Mouse (Mus musculus) B cell, adult 2 months (primary cell): ENCODE data around the gene Ift27.

Experiments used
- DNase-seq, 2 experiments: peaks; one replicate each; pipeline ENCODE4 v3.0.0; 2022

Ift27 gene

GRCm38 (mm10) chr15:78171651-78172050 is 2.3 kb downstream of the Ift27 start:
- peak; percentile 70 to 76 for DNase-seq

DNA sequence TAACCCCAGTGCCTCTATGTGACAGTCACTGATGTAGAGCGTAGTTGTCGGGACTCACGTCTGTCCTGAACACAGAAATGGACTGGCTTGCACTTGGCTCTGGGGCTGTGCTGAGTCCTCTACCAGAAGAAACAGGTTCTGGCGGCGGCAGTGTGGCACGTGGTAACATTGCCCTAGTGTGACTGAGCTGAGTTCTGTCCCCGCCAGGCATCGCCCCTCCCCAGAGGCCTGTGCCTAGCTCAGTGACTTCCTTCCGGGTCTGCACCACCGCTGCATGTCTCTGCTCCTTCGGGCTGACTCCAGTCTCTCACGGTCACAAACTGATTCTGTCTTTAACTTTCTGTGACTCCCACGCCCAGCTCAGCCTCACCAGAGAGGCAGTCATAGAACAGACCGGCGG is 3.2 kb downstream of the Ift27 start:
- DNase-seq, result peak; percentile 77 to 80

DNA sequence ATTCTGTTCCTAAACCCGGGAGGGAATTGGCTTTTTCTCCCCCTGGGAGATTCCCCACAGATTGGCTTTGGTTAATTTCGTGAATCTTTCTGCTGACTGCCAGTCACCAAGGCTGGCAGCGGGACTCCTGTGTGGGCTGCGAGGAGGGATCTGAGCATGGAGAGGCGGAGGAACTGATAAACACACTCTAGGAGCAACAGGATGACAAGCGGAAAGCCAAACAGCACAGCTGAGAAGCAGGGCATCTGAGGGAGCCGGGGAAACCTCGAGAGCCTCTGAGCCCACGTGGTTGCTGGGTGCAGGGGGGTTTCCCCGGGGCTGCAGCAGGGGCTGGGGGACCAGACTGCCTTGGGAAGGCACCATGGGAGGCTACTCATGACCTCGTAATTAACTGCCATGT is 4.3 kb downstream of the Ift27 start:
- no peak for DNase-seq

DNA sequence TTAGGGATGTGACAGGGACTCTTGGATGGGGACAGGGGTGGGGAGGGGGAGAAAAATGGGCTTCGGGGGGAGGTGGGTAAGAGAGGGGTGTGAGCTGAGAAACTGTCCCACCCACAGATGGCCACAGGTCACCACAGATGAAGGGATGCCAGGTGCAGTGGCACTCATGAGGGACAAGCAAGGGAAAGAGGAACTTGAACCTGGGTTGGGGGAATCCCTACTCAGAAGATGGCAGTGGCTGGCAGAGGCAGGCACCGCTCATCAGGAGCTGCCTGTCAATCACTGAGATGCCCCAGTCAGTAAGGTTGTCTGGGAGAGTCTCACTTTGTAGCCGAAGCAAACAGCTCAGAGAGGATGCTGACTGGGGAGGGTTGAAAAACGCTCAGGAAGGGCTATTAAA is 8.6 kb downstream of the Ift27 start:
- peak; percentile 76 to 83 for DNase-seq

- DNase-seq, result no peak
These were observed 9.4 kb downstream of the Ift27 start for GRCm38 (mm10) chr15:78164466-78164865.

GRCm38 (mm10) chr15:78161946-78162345 is 12.0 kb downstream of the Ift27 start:
- peak in 1 of 2 experiments; percentile 39 for DNase-seq

GRCm38 (mm10) chr15:78158335-78158734 is 15.6 kb downstream of the Ift27 start:
- no peak for DNase-seq

GRCm38 (mm10) chr15:78157824-78158223 is 16.1 kb downstream of the Ift27 start:
- DNase-seq, result no peak

DNA sequence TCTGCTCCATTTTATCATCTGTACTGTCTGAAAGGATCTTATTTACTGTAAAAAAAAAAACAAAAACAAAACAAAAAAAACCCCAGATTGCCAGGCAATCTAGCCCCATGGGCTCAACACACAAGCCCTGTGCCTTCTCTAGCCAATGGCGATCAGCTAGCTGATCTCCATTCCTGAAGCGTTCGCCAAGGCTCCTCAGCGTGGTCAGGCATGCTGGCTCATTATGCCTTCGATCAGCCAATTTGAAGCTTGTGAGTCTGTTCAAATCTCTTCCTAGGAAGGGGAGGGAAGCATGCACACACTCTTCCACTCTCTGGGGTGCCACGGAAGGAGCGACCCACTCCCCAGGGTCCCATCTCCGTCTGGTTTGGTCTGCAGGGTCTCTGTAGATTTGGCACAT is 16.6 kb downstream of the Ift27 start:
- no peak for DNase-seq

DNA sequence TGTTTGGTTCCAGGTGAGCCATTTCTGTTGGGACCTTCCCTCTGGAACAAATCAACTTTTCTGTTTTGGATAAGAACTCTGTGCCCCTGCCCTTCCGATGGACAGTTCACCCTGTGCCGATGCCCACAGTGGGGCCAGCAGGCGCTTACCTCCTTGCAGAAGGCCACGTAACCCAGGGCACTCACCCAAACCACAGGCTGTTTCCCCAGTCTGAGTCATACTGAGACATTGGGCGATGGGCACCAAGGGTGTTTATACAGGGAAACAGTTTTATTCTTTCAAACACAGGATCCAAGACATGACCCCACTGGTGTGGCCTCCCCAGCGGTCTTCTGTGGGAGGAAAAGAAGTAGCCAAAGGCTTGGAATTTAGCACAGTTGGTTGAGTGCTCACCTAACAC is 18.5 kb downstream of the Ift27 start:
- no peak for DNase-seq

GRCm38 (mm10) chr15:78153045-78153775 is 20.7 kb downstream of the Ift27 start:
- DNase-seq, result no peak

GRCm38 (mm10) chr15:78148565-78148964 is 25.3 kb downstream of the Ift27 start:
- no peak for DNase-seq

GRCm38 (mm10) chr15:78140226-78140625 is 33.7 kb downstream of the Ift27 start:
- DNase-seq, result no peak

DNA sequence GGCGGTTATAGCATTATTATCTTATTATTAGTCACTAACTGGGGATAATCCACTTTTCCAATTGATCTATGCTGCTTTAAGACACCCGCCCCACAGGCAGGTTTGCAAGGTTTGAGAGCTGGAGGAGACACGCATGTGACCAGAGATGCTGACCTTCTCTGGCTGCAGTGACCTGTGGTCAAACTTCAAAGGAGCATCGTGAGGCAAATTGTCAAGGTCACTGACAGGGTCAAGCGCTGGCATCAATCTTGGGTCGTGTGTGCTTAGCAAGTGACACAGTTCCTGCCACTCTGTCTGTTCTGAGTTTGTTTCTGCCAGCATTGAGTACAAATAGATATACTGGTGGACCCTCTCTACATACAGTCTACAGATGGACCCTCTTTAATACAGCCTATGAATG is 39.3 kb downstream of the Ift27 start:
- no peak for DNase-seq

GRCm38 (mm10) chr15:78133389-78133788 is 40.5 kb downstream of the Ift27 start:
- no peak for DNase-seq

GRCm38 (mm10) chr15:78119704-78120103 is 54.2 kb downstream of the Ift27 start, which contains the start of gene Cacng2:
TSS of gene Cacng2 (minus strand) at chr15:78120028.
- DNase-seq, result peak; percentile 90 to 91

GRCm38 (mm10) chr15:78119248-78119647 is 54.7 kb downstream of the Ift27 start:
- DNase-seq, result no peak

- DNase-seq, result no peak
These were observed 55.5 kb downstream of the Ift27 start for GRCm38 (mm10) chr15:78118275-78118995.

DNA sequence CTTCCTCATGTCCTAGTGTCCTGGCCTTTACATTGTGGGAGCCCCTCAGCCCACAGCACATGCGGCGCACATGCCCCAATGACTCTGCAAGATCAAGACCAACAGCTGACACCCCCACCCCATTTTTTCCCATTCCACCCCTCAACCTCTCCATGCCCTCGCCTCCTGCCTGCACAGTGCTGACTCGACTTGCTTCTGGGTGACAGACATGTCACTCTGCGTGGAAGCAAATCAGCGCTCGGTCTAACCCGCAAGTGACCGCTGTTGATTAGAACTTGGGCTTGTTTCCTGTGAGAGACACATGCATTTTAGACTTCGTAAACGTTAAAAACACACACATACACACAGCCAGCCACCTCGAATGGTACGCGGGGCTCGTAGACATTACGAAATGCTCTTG is 56.2 kb downstream of the Ift27 start:
- DNase-seq, result no peak

- no peak for DNase-seq
These were observed 57.0 kb downstream of the Ift27 start for GRCm38 (mm10) chr15:78116936-78117335.

DNA sequence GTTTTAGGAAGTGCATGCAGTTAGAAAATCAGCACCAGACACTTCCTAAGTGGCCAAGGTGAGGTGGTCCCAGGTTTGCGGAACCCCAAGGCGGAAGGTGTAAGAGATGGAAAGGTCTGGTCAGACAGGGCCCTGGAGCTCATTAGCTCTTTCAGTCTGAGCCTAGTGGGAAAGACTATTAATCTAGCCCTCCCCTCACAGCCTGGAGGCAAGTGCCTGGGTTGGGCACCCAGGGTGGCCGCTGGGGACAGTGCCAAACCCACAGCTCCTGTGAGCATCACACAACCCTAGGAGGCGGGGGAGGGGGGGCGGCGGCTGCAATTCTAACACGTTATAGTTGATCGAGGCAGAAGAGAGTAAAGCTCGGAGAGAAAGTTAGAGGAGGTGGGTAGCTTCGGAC is 57.7 kb downstream of the Ift27 start:
- no peak for DNase-seq
